ENCODE assay signal across 8 mouse cellular contexts in the genomic region with DNA sequence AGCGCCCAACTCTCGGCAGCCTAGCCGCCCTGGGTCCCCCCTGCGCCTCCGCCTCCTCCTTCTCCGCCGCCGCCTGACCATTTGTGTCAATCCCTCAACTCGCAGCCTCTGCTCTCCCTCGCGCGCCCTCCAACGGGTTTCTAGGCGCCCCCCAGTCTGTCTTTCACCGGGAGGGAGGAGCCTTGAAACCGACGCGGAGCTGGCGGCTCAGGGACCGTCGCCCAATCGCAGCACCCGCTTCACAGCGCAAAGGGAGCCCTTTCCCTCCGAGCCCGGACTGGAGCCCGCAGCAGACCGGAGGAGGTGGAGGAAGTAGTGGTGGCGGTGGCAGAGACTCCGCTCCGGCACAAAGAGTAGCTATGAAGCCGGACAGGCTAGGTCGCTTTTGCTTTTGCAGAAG. TPM values are rescaled to one million over a fixed set of nuclear protein-coding genes. Genes with fewer than 3 reads are reported as not detected.
DNase-seq lines count a peak whose midpoint lies in the region; ATAC-seq and TF ChIP-seq lines count a peak whose summit lies in the region.

A gene (minus strand): TSS at position 134 of the 400 bp plus-strand sequence.

- ATAC-seq in forebrain, embryonic 11.5 days (replicated peaks; ENCODE audit: low FRiP score) = peak; percentile 95
- peak; percentile 95 for ATAC-seq in heart, embryonic 14.5 days (ENCODE audit: insufficient number of reproducible peaks, insufficient read depth, low FRiP score, low read depth)
- peak; percentile 78 for ATAC-seq in liver, embryonic 12.5 days
- ATAC-seq in stomach, embryonic 16.5 days (ENCODE audit: insufficient read depth, low FRiP score) = peak; percentile 93

- H3K27me3 ChIP-seq in forebrain, embryonic 11.5 days (ENCODE audit: control insufficient read depth, insufficient read depth, low read length) = no peaks in the 10 kb centered on the region
- no peaks in the 10 kb centered on the region for H3K27me3 ChIP-seq in heart, embryonic 14.5 days (ENCODE audit: control insufficient read depth, insufficient read depth, low read length)
- H3K27me3 ChIP-seq in liver, embryonic 12.5 days (replicated peaks) = peaks cover 66% of the 10 kb centered on the region
- no peaks in the 10 kb centered on the region for H3K27me3 ChIP-seq in myocyte (ENCODE audit: control insufficient read depth, insufficient read depth, insufficient read length)
- H3K27me3 ChIP-seq in stomach, embryonic 16.5 days (ENCODE audit: control insufficient read depth, insufficient read depth, low read length) = no peaks in the 10 kb centered on the region

- peak; percentile 6 for DNase-seq in thymus, postnatal 14 days
- no peak for DNase-seq in thymus, postnatal 10 days (ENCODE audit: low spot score in 2 of 2)
- DNase-seq in forebrain, embryonic 11.5 days (ENCODE audit: low spot score) = peak; percentile 99
- peak; percentile 95 for DNase-seq in kidney, postnatal 14 days

- peak; percentile 67 for TF ChIP-seq POLR2A in myocyte (IDR thresholded peaks at IDR 0.05; ENCODE audit: insufficient read length, low read depth)

- WGBS in forebrain, embryonic 11.5 days = under 1% methylated on average over 32 of the region's 33 CpGs
- WGBS in heart, embryonic 14.5 days = under 1% methylated on average over 33 of the region's 33 CpGs
- 3% methylated on average over 32 of the region's 33 CpGs for WGBS in liver, embryonic 12.5 days (ENCODE audit: insufficient replicate concordance)
- WGBS in stomach, embryonic 16.5 days = under 1% methylated on average over 33 of the region's 33 CpGs

- H3K4me1 ChIP-seq in forebrain, embryonic 11.5 days (replicated peaks; ENCODE audit: control insufficient read depth, insufficient read depth, low read length) = peaks cover 2% of the 10 kb centered on the region; the same call in 1 of the 2 replicates
- peaks cover 10 to 27% of the 10 kb centered on the region in 2 experiments; a peak in 3 of 4 replicates for H3K4me1 ChIP-seq in heart, embryonic 14.5 days (ENCODE audit: control insufficient read depth in 2 of 2, insufficient read depth in 2 of 2, low read length in 2 of 2)
- H3K4me1 ChIP-seq in liver, embryonic 12.5 days = no peaks in the 10 kb centered on the region
- H3K4me1 ChIP-seq in stomach, embryonic 16.5 days (ENCODE audit: control insufficient read depth, insufficient read depth, low read length) = peaks cover 22% of the 10 kb centered on the region

- peak within 1 kb of the TSS; percentile 85 for H3ac ChIP-seq in myocyte (ENCODE audit: control insufficient read depth, insufficient read length)

- no peaks in the 10 kb centered on the region for H3K79me2 ChIP-seq in myocyte (ENCODE audit: control insufficient read depth, insufficient read depth)

- H3K9ac ChIP-seq in forebrain, embryonic 11.5 days (ENCODE audit: low read length) = peak within 1 kb of the TSS; percentile 96
- peak within 1 kb of the TSS; percentile 99 for H3K9ac ChIP-seq in heart, embryonic 14.5 days (ENCODE audit: low read length)
- peak within 1 kb of the TSS; percentile 61 for H3K9ac ChIP-seq in liver, embryonic 12.5 days
- H3K9ac ChIP-seq in stomach, embryonic 16.5 days (ENCODE audit: low read length) = peak within 1 kb of the TSS; percentile 96

- H3K4me3 ChIP-seq in forebrain, embryonic 11.5 days (ENCODE audit: low read depth, low read length) = peak within 1 kb of the TSS; percentile 85
- H3K4me3 ChIP-seq in heart, embryonic 14.5 days (ENCODE audit: control insufficient read depth in 1 of 2, insufficient read depth in 1 of 2, low read depth in 1 of 2, low read length in 2 of 2) = peak within 1 kb of the TSS; percentile 85 to 96
- H3K4me3 ChIP-seq in liver, embryonic 12.5 days = peak within 1 kb of the TSS; percentile 57
- H3K4me3 ChIP-seq in myocyte = peak within 1 kb of the TSS; percentile 63
- peak within 1 kb of the TSS; percentile 85 for H3K4me3 ChIP-seq in stomach, embryonic 16.5 days (replicated peaks; ENCODE audit: low read length)

- H3K9me3 ChIP-seq in forebrain, embryonic 11.5 days (ENCODE audit: control insufficient read depth, low read length) = no peaks in the 10 kb centered on the region
- H3K9me3 ChIP-seq in heart, embryonic 14.5 days (ENCODE audit: control insufficient read depth, low read length) = no peaks in the 10 kb centered on the region
- H3K9me3 ChIP-seq in liver, embryonic 12.5 days (replicated peaks) = no peaks in the 10 kb centered on the region
- no peaks in the 10 kb centered on the region for H3K9me3 ChIP-seq in stomach, embryonic 16.5 days (replicated peaks; ENCODE audit: control insufficient read depth, low read length)

- H3K27ac ChIP-seq in forebrain, embryonic 11.5 days (ENCODE audit: low read depth, low read length) = peak within 1 kb of the TSS; percentile 96
- peak within 1 kb of the TSS; percentile 97 to 98 for H3K27ac ChIP-seq in heart, embryonic 14.5 days (replicated peaks in 1 of 2; ENCODE audit: control insufficient read depth in 1 of 2, insufficient read depth in 1 of 2, low read depth in 2 of 2, low read length in 2 of 2)
- peak within 1 kb of the TSS; percentile 77 for H3K27ac ChIP-seq in liver, embryonic 12.5 days
- peak within 1 kb of the TSS; percentile 98 for H3K27ac ChIP-seq in stomach, embryonic 16.5 days (ENCODE audit: low read length)

- H3K36me3 ChIP-seq in forebrain, embryonic 11.5 days (ENCODE audit: control insufficient read depth, insufficient read depth, low read length) = no peaks in the 10 kb centered on the region
- H3K36me3 ChIP-seq in heart, embryonic 14.5 days (ENCODE audit: control insufficient read depth, insufficient read depth, low read length) = peaks cover 9% of the 10 kb centered on the region; the same call in 1 of the 2 replicates
- H3K36me3 ChIP-seq in liver, embryonic 12.5 days = no peaks in the 10 kb centered on the region
- peaks cover 8% of the 10 kb centered on the region for H3K36me3 ChIP-seq in myocyte (ENCODE audit: control insufficient read depth, insufficient read depth)
- no peaks in the 10 kb centered on the region for H3K36me3 ChIP-seq in stomach, embryonic 16.5 days (ENCODE audit: control insufficient read depth, insufficient read depth, low read length)

- H3K4me2 ChIP-seq in forebrain, embryonic 11.5 days (ENCODE audit: low read depth, low read length, severe bottlenecking) = peak within 1 kb of the TSS; percentile 94
- H3K4me2 ChIP-seq in heart, embryonic 14.5 days (ENCODE audit: low read length) = peak within 1 kb of the TSS; percentile 95
- peak within 1 kb of the TSS; percentile 63 for H3K4me2 ChIP-seq in liver, embryonic 12.5 days
- peak within 1 kb of the TSS; percentile 68 for H3K4me2 ChIP-seq in myocyte (ENCODE audit: low read depth)
- H3K4me2 ChIP-seq in stomach, embryonic 16.5 days (ENCODE audit: low read depth, low read length) = peak within 1 kb of the TSS; percentile 72

TF ChIP-seq in myocyte, 11 proteins besides CTCF, POLR2A, EP300 and RAD21:
- TF ChIP-seq TCF3 (IDR thresholded peaks at IDR 0.05; ENCODE audit: insufficient read length, low read depth) (no peak), MYOD1 (IDR thresholded peaks at IDR 0.05; ENCODE audit: control insufficient read depth in 1 of 3, insufficient read length in 2 of 3, low read depth in 2 of 3) (peak in 1 of 3 experiments; percentile 59), CEBPB (IDR thresholded peaks at IDR 0.05; ENCODE audit: insufficient read depth, poor library complexity, severe bottlenecking) (no peak), POLR2AphosphoS2 (IDR thresholded peaks at IDR 0.05; ENCODE audit: insufficient read length, low read depth) (peak; percentile 91), E2F4 (IDR thresholded peaks at IDR 0.05; ENCODE audit: insufficient read depth) (peak; percentile 13), TCF12 (IDR thresholded peaks at IDR 0.05; ENCODE audit: insufficient read depth, poor library complexity, severe bottlenecking) (no peak)

RNA-seq across cellular contexts. Expression of the gene that starts here (rescaled TPM):
- 35.0 and 36.4 TPM in 2 replicates for polyA plus RNA-seq in forebrain, embryonic 11.5 days (2014; fragmentation: Nextera tagmentation; extraction: Ambion mirVana)
- polyA plus RNA-seq in heart, embryonic 14.5 days (2014; fragmentation: Nextera tagmentation; extraction: Ambion mirVana) = 18.7 and 20.7 TPM in 2 replicates
- polyA plus RNA-seq in liver, embryonic 12.5 days (2016; fragmentation: Nextera tagmentation; extraction: Ambion mirVana) = 13.2 and 14.1 TPM in 2 replicates
- polyA plus RNA-seq in myocyte (2012; fragmentation: generic; extraction: Trizol) = 13.1 TPM
- polyA plus RNA-seq in stomach, embryonic 16.5 days (2015; fragmentation: Nextera tagmentation; extraction: Ambion mirVana) = 15.0 and 17.5 TPM in 2 replicates

Comparison
In these comparisons a context has a peak if more than half of its experiments do, and no peak if none do; other contexts are left out.
1. DNase-seq: peak in thymus, postnatal 14 days (single experiment), forebrain, embryonic 11.5 days (single experiment) and kidney, postnatal 14 days (single experiment); none in thymus, postnatal 10 days (0 of 2).
2. Peak in every context shown above with its lines, with median percentiles within 50 percentile points of each other: ATAC-seq, H3K27ac ChIP-seq, H3K4me2 ChIP-seq, H3K4me3 ChIP-seq and H3K9ac ChIP-seq.